Mouse (Mus musculus): ENCODE results near the gene Hist1h1a.
"Not testable (repeated sequence)": the region's sequence is repeated elsewhere in the genome, so short reads cannot be mapped to it uniquely, and the experiment has no call there.

Hist1h1a gene

DNA sequence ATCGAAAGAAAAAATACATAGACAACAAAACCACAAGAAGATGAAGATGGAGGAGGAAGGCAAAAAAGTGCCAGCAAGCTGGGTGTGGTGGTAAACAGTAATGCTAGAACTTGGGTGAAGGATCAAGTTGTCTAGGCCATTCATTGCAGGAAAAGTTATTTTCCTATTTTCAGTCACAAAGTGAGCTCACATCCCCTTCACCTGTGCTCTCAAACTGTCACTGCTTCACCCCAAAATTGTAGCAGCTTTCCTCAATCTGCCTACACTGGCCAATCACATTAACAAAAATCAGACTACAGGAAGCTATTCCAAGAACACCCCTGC lies 3.6 kb upstream of the Hist1h1a start:
- no peak for DNase-seq (ENCODE audit: extremely low spot score, low spot score)

DNA sequence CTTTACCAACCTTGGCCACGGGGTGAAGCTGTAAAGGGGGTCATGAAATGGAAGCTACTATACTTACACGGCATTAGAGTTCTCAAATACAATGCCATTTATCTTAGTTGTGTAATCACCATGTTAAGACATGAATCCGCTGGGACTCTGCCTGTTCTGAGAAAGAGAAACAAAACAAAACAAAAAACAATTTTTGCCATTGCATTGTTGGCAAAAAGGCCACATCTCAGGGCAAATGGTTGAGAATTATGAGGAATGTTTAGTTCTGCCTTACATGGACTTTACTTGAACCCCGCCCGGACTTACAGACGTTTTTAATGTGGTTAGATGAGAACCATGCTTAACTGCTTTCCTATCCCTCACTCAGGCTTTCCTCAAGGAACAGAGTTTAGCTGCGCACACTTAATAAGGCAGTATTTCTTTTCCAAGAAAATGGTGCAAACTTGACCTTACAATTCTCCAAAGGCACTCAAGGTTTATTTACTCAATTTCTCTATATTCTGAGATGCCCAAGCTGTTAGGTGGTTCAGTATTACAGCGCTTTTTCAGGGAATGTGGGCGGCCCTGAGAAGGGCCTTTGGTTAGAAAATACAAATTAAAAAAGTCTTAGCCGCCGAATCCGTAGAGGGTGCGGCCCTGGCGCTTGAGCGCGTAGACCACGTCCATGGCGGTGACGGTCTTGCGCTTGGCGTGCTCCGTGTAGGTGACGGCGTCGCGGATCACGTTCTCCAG lies 3.1 kb upstream of the Hist1h1a start:
- DNase-seq (ENCODE audit: extremely low spot score, low spot score) = no peak

GRCm38 (mm10) chr13:23760972-23761864 lies 2.2 kb upstream of the Hist1h1a start, which contains the start of gene Hist1h4a:
Gene Hist1h4a, minus strand, starts transcription at chr13:23761230.
- DNase-seq (ENCODE audit: extremely low spot score, low spot score) = peak; percentile 99

- peak; percentile 64 for DNase-seq (ENCODE audit: extremely low spot score, low spot score)
These were observed 1.3 kb upstream of the Hist1h1a start, which contains the start of gene Hist1h3a for GRCm38 (mm10) chr13:23761871-23762821. Gene Hist1h3a, minus strand, starts transcription at chr13:23762386.

DNA sequence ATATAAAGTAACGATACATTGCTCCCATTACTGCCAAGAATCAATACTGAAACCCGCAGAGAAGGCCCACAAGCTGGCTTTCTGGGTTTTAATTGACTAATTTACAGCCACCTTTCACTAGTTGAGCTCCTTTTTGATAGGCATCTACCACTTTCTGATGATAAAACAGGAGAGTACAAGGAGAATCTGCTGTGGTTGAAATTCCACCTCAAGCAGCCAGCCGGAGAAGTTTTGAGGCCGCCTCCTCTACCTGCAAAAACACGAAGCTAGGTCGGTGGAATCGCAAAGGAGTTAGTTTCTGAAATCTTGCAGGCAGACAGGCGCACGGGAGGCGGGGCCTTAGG lies 252 bp upstream of the Hist1h1a start:
- no peak for DNase-seq (ENCODE audit: extremely low spot score, low spot score)

- DNase-seq (ENCODE audit: extremely low spot score, low spot score) = no peak
These were observed 1.1 kb downstream of the Hist1h1a start for GRCm38 (mm10) chr13:23764324-23765171.

DNA sequence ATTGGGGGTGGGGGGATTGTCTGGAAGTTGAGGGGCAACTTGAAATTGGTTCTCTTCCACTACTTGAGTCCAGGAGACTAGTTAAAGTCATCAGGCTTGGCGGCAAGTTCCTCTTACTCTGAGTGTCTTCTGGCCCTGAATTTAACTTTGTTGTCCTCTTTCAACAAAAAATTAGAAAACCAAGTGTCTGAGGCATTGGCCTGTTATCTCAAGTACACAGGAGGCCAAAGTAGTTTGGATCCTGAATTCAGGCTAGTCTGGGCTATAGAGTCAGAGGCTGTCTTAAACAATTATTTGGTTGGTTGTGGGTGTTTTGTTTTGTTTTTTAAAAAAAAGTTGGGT lies 1.7 kb downstream of the Hist1h1a start:
- no peak for DNase-seq (ENCODE audit: extremely low spot score, low spot score)

DNA sequence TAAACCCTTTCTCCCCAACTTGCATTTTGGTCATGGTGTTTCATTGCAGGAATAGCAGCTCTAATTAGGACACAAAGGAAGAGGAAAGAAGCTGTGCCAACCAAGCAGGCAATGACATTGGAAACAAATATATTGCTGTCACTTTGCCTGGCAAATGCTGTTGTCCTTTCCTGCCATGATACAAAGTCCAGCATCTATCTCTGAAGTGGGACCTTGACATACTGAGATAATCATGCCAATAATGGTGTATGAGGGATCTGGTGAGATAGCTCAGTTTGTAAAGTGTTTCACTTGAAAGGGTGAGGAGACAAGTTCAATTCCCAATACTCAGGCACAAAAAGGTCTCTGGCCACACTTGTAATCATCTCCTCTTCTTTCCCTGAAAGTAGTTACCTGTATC lies 3.3 kb downstream of the Hist1h1a start:
- DNase-seq (ENCODE audit: extremely low spot score, low spot score) = no peak

DNA sequence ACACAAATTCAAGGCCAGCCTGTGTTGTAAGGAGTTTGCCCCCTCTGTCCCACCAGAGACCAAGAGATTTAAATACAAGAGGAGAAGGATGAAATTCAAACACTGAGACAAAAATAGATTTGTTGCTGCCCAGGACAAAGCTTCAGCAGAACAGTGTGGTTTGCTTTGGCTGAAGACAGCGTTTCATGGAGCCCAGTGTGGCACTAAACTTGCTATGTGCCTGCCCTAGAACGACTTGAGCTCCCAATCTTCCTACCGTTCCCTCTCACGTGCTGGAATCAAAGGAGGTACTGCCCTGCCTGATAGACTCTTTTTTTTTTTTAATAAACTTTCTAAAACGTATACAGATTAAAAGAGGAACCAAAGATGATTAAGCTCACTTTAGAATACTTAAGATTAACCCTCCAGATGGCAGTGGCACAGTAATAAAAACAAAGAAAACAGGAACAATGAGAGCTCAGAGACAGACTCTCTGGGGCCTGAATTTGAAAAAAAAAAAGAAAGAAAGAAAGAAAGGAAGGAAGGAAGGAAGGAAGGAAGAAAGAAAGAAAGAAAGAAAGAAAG lies 5.5 kb downstream of the Hist1h1a start:
- no peak for DNase-seq (ENCODE audit: extremely low spot score, low spot score)

- DNase-seq (ENCODE audit: extremely low spot score, low spot score) = not testable (repeated sequence)
These were observed 6.1 kb downstream of the Hist1h1a start, which contains the start of gene Trim38 for GRCm38 (mm10) chr13:23769613-23770012. Gene Trim38, plus strand, starts transcription at chr13:23769913.

- DNase-seq (ENCODE audit: extremely low spot score, low spot score) = peak; percentile 54
These were observed 9.3 kb downstream of the Hist1h1a start for GRCm38 (mm10) chr13:23772561-23773313.

GRCm38 (mm10) chr13:23778339-23778738 lies 14.9 kb downstream of the Hist1h1a start:
- no peak for DNase-seq (ENCODE audit: extremely low spot score, low spot score)

- DNase-seq (ENCODE audit: extremely low spot score, low spot score) = no peak
These were observed 15.6 kb downstream of the Hist1h1a start for GRCm38 (mm10) chr13:23779025-23779424.

DNA sequence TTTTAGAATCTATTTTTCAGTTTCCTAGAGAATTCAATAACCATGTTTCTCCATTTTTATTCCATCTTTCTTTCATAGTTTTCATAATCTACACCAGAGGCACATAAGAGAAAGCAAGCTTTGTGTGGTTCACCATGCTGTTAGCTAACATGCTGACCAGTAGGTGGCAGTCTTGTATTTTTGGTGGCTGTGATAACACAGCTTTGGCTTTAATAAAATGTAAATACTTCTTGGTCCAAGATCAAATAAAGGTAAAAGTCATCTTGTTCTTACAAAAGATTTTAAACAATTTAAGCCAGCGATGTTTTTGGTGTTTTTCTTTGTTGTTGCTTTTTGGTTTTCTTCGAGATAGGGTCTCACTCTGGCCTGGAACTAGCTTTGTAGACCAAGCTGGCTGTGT lies 29.1 kb downstream of the Hist1h1a start:
- no peak for DNase-seq (ENCODE audit: extremely low spot score, low spot score)

GRCm38 (mm10) chr13:23799405-23799804 lies 35.9 kb downstream of the Hist1h1a start:
- DNase-seq (ENCODE audit: extremely low spot score, low spot score) = no peak

- DNase-seq (ENCODE audit: extremely low spot score, low spot score) = no peak
These were observed 41.1 kb downstream of the Hist1h1a start for GRCm38 (mm10) chr13:23804532-23804931.

DNA sequence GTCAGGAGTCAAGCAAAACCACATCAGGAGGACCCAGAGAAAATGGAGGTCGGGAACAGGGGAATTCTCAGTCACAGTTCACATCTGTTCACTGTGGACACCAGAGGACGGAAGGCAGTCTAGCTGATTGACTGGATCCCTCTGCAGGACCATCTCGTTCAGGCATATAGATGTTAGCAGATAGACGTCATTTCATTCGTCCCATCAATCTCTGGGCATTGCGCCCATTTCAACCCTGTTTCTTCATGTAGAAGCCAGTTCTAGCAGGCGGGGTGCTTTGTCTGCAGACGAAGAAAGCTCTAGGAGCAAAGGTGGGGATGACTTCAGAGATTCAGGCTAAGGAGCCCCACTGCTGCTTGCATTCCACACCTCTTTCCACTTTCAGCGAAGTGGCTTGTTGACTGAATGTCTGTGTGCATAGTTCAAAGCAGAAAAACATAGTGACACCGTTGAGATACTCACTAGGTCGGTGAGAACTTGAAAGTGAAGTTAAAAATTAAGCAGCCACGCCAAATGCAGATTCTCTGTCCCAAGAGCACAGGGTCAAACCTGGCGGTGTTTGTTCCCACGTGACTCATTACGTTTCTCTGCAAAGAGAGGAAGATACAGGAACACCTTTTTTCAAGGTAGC lies 43.1 kb downstream of the Hist1h1a start, which contains the start of gene Slc17a2:
Gene Slc17a2 (plus strand): TSS at position 572 of the 631 bp plus-strand sequence.
- no peak for DNase-seq (ENCODE audit: extremely low spot score, low spot score)

Measured in neural tube, embryonic 10.5 days (tissue).